Mouse (Mus musculus) cerebellum, adult 2 months (tissue): ENCODE data around the gene Gpr132.

ENCODE experiments used
- CTCF ChIP-seq: fragments of 200-500 bp; IDR thresholded peaks from 2 replicates; pipeline ENCODE4 v1.5.1; 2011; ENCODE audit warnings: low read depth, mild to moderate bottlenecking, control low read depth, low read length, moderate library complexity, borderline replicate concordance; ENCODE audit not compliant: insufficient read depth
- POLR2A ChIP-seq: fragments of 200-500 bp; IDR thresholded peaks from 2 replicates; pipeline ENCODE4 v1.6.1; 2011; ENCODE audit warnings: low read length, control low read depth, borderline replicate concordance; ENCODE audit not compliant: insufficient read depth

GRCm38 (mm10) chr12:112908991-112909390 is 41.0 kb upstream of the Gpr132 start:
- TF ChIP-seq CTCF: no peak
- TF ChIP-seq POLR2A: no peak
